Mouse (Mus musculus) midbrain, embryonic 11.5 days (tissue): ENCODE results near the gene Elp4. TPM values are rescaled to one million over a fixed set of nuclear protein-coding genes. Genes with fewer than 3 reads are reported as not detected.

Experiments
- ATAC-seq: fragments of 200-750 bp; cut with Nextera tagmentation; 2 replicates; pipeline ENCODE4 v1.8.0; 2017; ENCODE audit warnings: moderate TSS enrichment, moderate library complexity; ENCODE audit not compliant: low FRiP score
- DNase-seq: peaks from one replicate; pipeline ENCODE4 v3.0.0; 2015; ENCODE audit warnings: low spot score; ENCODE audit errors: missing footprints
- H3K27ac ChIP-seq: fragments of 300-500 bp; sonication (generic); 2 replicates; pipeline ENCODE4 v1.5.1; 2014; ENCODE audit warnings: low read depth, low read length
- H3K27me3 ChIP-seq: fragments of 300-500 bp; sonication (generic); 2 replicates; pipeline ENCODE4 v1.6.1; 2014; ENCODE audit warnings: mild to moderate bottlenecking, low read length, moderate library complexity, mixed read lengths; ENCODE audit not compliant: control insufficient read depth, insufficient read depth
- H3K36me3 ChIP-seq: fragments of 300-500 bp; sonication (generic); 2 replicates; pipeline ENCODE4 v1.6.1; 2014; ENCODE audit warnings: mild to moderate bottlenecking, low read length, moderate library complexity, mixed read lengths; ENCODE audit not compliant: control insufficient read depth, insufficient read depth
- H3K4me1 ChIP-seq: fragments of 300-500 bp; sonication (generic); 2 replicates; pipeline ENCODE4 v1.6.1; 2014; ENCODE audit warnings: low read length; ENCODE audit not compliant: control insufficient read depth, insufficient read depth
- H3K4me2 ChIP-seq: fragments of 300-500 bp; sonication (generic); 2 replicates; pipeline ENCODE4 v1.6.1; 2014; ENCODE audit warnings: mild to moderate bottlenecking, moderate library complexity
- H3K4me3 ChIP-seq: fragments of 300-500 bp; sonication (generic); 2 replicates; pipeline ENCODE4 v1.5.1; 2014; ENCODE audit warnings: low read depth, low read length
- H3K9ac ChIP-seq: fragments of 300-500 bp; sonication (generic); 2 replicates; pipeline ENCODE4 v1.6.1; 2014; ENCODE audit warnings: low read length
- H3K9me3 ChIP-seq: fragments of 300-500 bp; sonication (generic); 2 replicates; pipeline ENCODE4 v1.6.1; 2016; ENCODE audit warnings: low read length; ENCODE audit not compliant: control insufficient read depth
- WGBS: fragments of 180-500 bp; shearing (Covaris S2); extraction: QIAGEN DNeasy Blood & Tissue Kit; methylation state at CpG from one replicate; pipeline ENCODE4 v1.1.7; 2014; 5-methylcytosine and 5-hydroxymethylcytosine counted together
- polyA plus RNA-seq: library from polyadenylated mRNA; unstranded; fragments of >200 nt; fragmentation: Nextera tagmentation; extraction: Ambion mirVana; gene quantifications from 2 replicates; pipeline ENCODE4 v1.2.1, GENCODE M21; 2014

Elp4 gene
- polyA plus RNA-seq, 1 experiment from 2014 or later: 59.6 TPM

GRCm38 (mm10) chr2:105715409-105716115, 188.8 kb downstream of the Elp4 start:
- Histone ChIP-seq H3K4me1 (peaks cover 5% of the 10 kb centered on the region), H3K4me3 (no peak overlapping the region), H3K9me3 (no peaks in the 10 kb centered on the region), H3K4me2 (no peak overlapping the region), H3K9ac (no peak overlapping the region), H3K36me3 (no peaks in the 10 kb centered on the region), H3K27me3 (peaks cover 24% of the 10 kb centered on the region), H3K27ac (no peak overlapping the region)
- 69% methylated on average over 8 of the region's 8 CpGs for WGBS
- ATAC-seq (no peak), DNase-seq (peak; percentile 79)

- H3K9ac ChIP-seq: no peak overlapping the region
- H3K27ac ChIP-seq: no peak overlapping the region
- ATAC-seq: 0 out of 2 replicates have a peak, but pooled peaks have one; percentile 19
- H3K4me1 ChIP-seq: no peaks in the 10 kb centered on the region; the same call in 1 of the 2 replicates
- 0 out of 2 replicates have a peak, but pooled peaks cover 2% of the 10 kb centered on the region for H3K27me3 ChIP-seq
- 59% methylated on average over 3 of the region's 3 CpGs for WGBS
- DNase-seq: peak; percentile 79
- H3K36me3 ChIP-seq: no peaks in the 10 kb centered on the region
- no peak overlapping the region for H3K4me3 ChIP-seq
- no peaks in the 10 kb centered on the region for H3K9me3 ChIP-seq
- no peak overlapping the region for H3K4me2 ChIP-seq
Observed at GRCm38 (mm10) chr2:105710511-105710910, 193.9 kb downstream of the Elp4 start.

GRCm38 (mm10) chr2:105709126-105709525, 195.2 kb downstream of the Elp4 start:
- no peaks in the 10 kb centered on the region for H3K36me3 ChIP-seq
- H3K4me1 ChIP-seq: no peaks in the 10 kb centered on the region; the same call in 1 of the 2 replicates
- no peak overlapping the region for H3K9ac ChIP-seq
- H3K27me3 ChIP-seq: no peaks in the 10 kb centered on the region
- no peaks in the 10 kb centered on the region for H3K9me3 ChIP-seq
- no peak for ATAC-seq
- no peak overlapping the region for H3K4me3 ChIP-seq
- peak; percentile 51 for DNase-seq
- no peak overlapping the region for H3K27ac ChIP-seq
- WGBS: 95% methylated on average over 3 of the region's 3 CpGs
- no peak overlapping the region for H3K4me2 ChIP-seq

GRCm38 (mm10) chr2:105705320-105705719, 199.0 kb downstream of the Elp4 start:
- Histone ChIP-seq H3K4me3 (no peak overlapping the region), H3K27ac (no peak overlapping the region), H3K27me3 (no peaks in the 10 kb centered on the region), H3K4me2 (no peak overlapping the region), H3K4me1 (no peaks in the 10 kb centered on the region), H3K9ac (no peak overlapping the region), H3K9me3 (no peaks in the 10 kb centered on the region), H3K36me3 (no peaks in the 10 kb centered on the region)
- WGBS: 79% methylated on average over 2 of the region's 2 CpGs
- no peak for DNase-seq
- no peak for ATAC-seq

- Histone ChIP-seq H3K27ac (no peak overlapping the region), H3K4me2 (no peak overlapping the region), H3K9me3 (no peaks in the 10 kb centered on the region), H3K27me3 (peaks cover 3% of the 10 kb centered on the region), H3K9ac (no peak overlapping the region), H3K4me3 (no peak overlapping the region), H3K36me3 (no peaks in the 10 kb centered on the region), H3K4me1 (peaks cover 3% of the 10 kb centered on the region; the same call in 1 of the 2 replicates)
- DNase-seq (no peak), ATAC-seq (no peak)
- 85% methylated on average over 10 of the region's 10 CpGs for WGBS
Observed at GRCm38 (mm10) chr2:105702586-105702985, 201.8 kb downstream of the Elp4 start.

- Histone ChIP-seq H3K4me3 (no peak overlapping the region), H3K27me3 (peaks cover 3% of the 10 kb centered on the region), H3K4me1 (peaks cover 3% of the 10 kb centered on the region; the same call in 1 of the 2 replicates), H3K4me2 (no peak overlapping the region), H3K27ac (no peak overlapping the region), H3K9ac (no peak overlapping the region), H3K9me3 (no peaks in the 10 kb centered on the region), H3K36me3 (no peaks in the 10 kb centered on the region)
- whole genome bisulfite sequencing: 73% methylated on average over 4 of the region's 4 CpGs
- no peak for DNase-seq
- ATAC-seq: no peak
Observed at GRCm38 (mm10) chr2:105701781-105702180, 202.6 kb downstream of the Elp4 start.

GRCm38 (mm10) chr2:105698631-105699030, 205.7 kb downstream of the Elp4 start:
- Histone ChIP-seq H3K27ac (no peak overlapping the region), H3K4me1 (peaks cover 3% of the 10 kb centered on the region; the same call in 1 of the 2 replicates), H3K27me3 (peaks cover 18% of the 10 kb centered on the region), H3K4me2 (no peak overlapping the region), H3K4me3 (no peak overlapping the region), H3K9me3 (no peaks in the 10 kb centered on the region), H3K36me3 (no peaks in the 10 kb centered on the region), H3K9ac (no peak overlapping the region)
- ATAC-seq (no peak), DNase-seq (no peak)
- 81% methylated on average over 2 of the region's 2 CpGs for WGBS

- peaks cover 3% of the 10 kb centered on the region; the same call in 1 of the 2 replicates for H3K4me1 ChIP-seq
- H3K4me2 ChIP-seq: no peak overlapping the region
- 58% methylated on average over 5 of the region's 5 CpGs for WGBS
- H3K4me3 ChIP-seq: no peak overlapping the region
- peaks cover 27% of the 10 kb centered on the region for H3K27me3 ChIP-seq
- ATAC-seq (no peak), DNase-seq (no peak)
- peaks cover under 1% of the 10 kb centered on the region; the same call in 1 of the 2 replicates for H3K36me3 ChIP-seq
- no peaks in the 10 kb centered on the region for H3K9me3 ChIP-seq
- no peak overlapping the region for H3K27ac ChIP-seq
- no peak overlapping the region; the same call in 1 of the 2 replicates for H3K9ac ChIP-seq
Observed at GRCm38 (mm10) chr2:105697741-105698140, 206.6 kb downstream of the Elp4 start.

- Histone ChIP-seq H3K27me3 (peaks cover 86% of the 10 kb centered on the region), H3K4me2 (no peak overlapping the region), H3K9me3 (no peaks in the 10 kb centered on the region), H3K9ac (no peak overlapping the region), H3K36me3 (peaks cover 2% of the 10 kb centered on the region; the same call in 1 of the 2 replicates), H3K4me1 (peaks cover 34% of the 10 kb centered on the region), H3K27ac (no peak overlapping the region), H3K4me3 (no peak overlapping the region)
- WGBS: 4% methylated on average over 10 of the region's 10 CpGs
- DNase-seq (peak; percentile 91), ATAC-seq (no peak)
Observed at GRCm38 (mm10) chr2:105691296-105691695, 213.1 kb downstream of the Elp4 start.
